Mouse (Mus musculus) hindbrain, postnatal 0 days (tissue): ENCODE measurements around the gene Srebf2. TPM values are rescaled to one million over a fixed set of nuclear protein-coding genes. Genes with fewer than 3 reads are reported as not detected.

Experiments used
- ATAC-seq: fragments of 200-750 bp; cut with Nextera tagmentation; 2 replicates; pipeline ENCODE4 v1.8.0; 2017; ENCODE audit warnings: mild to moderate bottlenecking, moderate TSS enrichment, moderate library complexity
- DNase-seq: peaks from one replicate; pipeline ENCODE4 v3.0.0-alpha.2; 2015; ENCODE audit warnings: low spot score
- H3K27ac ChIP-seq: fragments of 300-500 bp; sonication (generic); 2 replicates; pipeline ENCODE4 v1.5.1; 2014; ENCODE audit warnings: mild to moderate bottlenecking
- H3K27me3 ChIP-seq: fragments of 300-500 bp; sonication (generic); 2 replicates; pipeline ENCODE4 v1.6.1; 2014; ENCODE audit warnings: low read length, mixed read lengths; ENCODE audit not compliant: insufficient read depth
- H3K36me3 ChIP-seq: fragments of 300-500 bp; sonication (generic); 2 replicates; pipeline ENCODE4 v1.6.1; 2014; ENCODE audit warnings: low read length, mixed read lengths; ENCODE audit not compliant: insufficient read depth
- H3K4me1 ChIP-seq: fragments of 300-500 bp; sonication (generic); 2 replicates; pipeline ENCODE4 v1.6.1; 2014; ENCODE audit warnings: antibody characterized with exemption, low read length, mixed read lengths; ENCODE audit not compliant: insufficient read depth
- H3K4me2 ChIP-seq: fragments of 300-500 bp; sonication (generic); 2 replicates; pipeline ENCODE4 v1.6.1; 2014; ENCODE audit warnings: low read depth, mild to moderate bottlenecking, low read length, moderate library complexity, mixed read lengths
- H3K4me3 ChIP-seq: fragments of 300-500 bp; sonication (generic); 2 replicates; pipeline ENCODE4 v1.5.1; 2014; ENCODE audit warnings: low read length
- H3K9ac ChIP-seq: fragments of 300-500 bp; sonication (generic); replicated peaks from 2 replicates; pipeline ENCODE4 v1.6.1; 2014; ENCODE audit warnings: mild to moderate bottlenecking, low read length, moderate library complexity, mixed read lengths
- H3K9me3 ChIP-seq: fragments of 300-500 bp; sonication (generic); 2 replicates; pipeline ENCODE4 v1.6.1; 2016; ENCODE audit warnings: low read length, mixed read lengths
- CTCF ChIP-seq: IDR thresholded peaks from 2 replicates; pipeline ENCODE4 v1.5.1; 2016; ENCODE audit warnings: antibody characterized with exemption, control low read depth, low read depth
- WGBS: fragments of 180-500 bp; shearing (Covaris S2); extraction: QIAGEN DNeasy Blood & Tissue Kit; methylation state at CpG from one replicate; pipeline ENCODE4 v1.1.7; 2014; 5-methylcytosine and 5-hydroxymethylcytosine counted together
- polyA plus RNA-seq: library from polyadenylated mRNA; unstranded; fragments of >200 nt; fragmentation: Nextera tagmentation; extraction: Ambion mirVana; gene quantifications from 2 replicates; pipeline ENCODE4 v1.2.1, GENCODE M21; 2015
- total RNA-seq: library from RNA; depleted of rRNA; stranded (reverse); fragments of >200 nt; gene quantifications from 2 replicates; pipeline ENCODE4 v1.2.3, GENCODE M21; 2014

The Srebf2 gene
- total and polyA plus RNA-seq, 2 experiments from 2014 or later = 145 to 256 TPM

DNA sequence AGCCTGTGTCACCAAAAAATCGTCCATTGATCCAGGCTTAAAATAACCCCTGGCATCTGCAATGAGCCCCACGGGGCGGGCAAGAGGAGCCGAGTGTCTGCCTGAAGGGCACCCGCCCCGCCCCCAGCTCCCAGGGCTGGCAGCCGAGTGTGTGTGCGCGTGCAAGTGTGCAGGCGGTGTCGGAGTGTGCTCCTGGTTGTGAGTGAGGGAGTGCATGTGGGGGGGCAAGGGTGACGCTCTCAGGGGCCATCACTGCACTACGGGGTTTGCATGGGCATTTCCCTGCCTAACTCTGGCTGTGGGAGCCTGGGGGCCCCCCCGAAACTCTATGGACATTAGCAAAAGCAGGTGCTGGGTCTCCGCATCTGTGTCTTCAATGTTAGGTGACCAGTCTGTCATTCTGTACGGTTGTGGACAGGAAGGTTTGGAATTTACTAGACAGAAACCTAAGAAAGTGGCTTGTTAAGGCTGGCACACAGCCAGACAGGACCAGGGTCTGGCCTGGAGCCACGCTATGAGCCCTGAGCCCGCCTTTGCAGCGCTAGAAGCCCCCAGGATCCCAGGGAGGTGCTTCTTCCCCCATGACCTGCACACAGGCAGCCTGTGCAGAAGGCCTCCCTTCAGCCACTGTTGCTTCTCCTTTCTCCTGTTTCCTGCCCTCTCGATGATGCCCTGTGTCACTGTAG lies 69.3 kb downstream of the Srebf2 start:
- Histone ChIP-seq H3K4me2 (no peak overlapping the region), H3K4me3 (no peak overlapping the region), H3K36me3 (no peaks in the 10 kb centered on the region), H3K27me3 (peaks cover 19% of the 10 kb centered on the region), H3K4me1 (peaks cover 10% of the 10 kb centered on the region; the same call in 1 of the 2 replicates), H3K27ac (no peak overlapping the region), H3K9me3 (no peaks in the 10 kb centered on the region), H3K9ac (no peak overlapping the region)
- WGBS = 39% methylated on average over 20 of the region's 20 CpGs
- no peak for DNase-seq
- no peak for TF ChIP-seq CTCF
- ATAC-seq = no peak

DNA sequence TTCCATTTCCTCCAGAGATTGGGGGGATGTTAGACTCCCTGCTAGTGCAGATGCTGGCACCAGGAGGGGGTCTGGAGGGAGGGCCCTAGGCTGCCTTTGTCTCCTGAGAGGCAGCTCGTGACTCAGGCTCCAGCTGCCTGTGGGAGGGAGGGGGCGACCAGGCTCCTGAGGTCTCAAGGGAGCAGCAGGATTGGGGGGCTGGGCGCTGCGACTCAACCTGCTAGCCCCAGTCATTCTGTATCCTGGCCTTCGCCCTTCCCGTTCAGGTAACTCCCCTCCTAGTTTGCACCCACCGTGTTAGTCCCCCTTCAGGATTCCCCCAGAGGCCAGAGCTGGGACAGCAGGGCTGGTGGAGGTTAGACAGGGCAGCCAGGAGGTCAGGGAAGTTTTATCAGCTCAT lies 70.1 kb downstream of the Srebf2 start:
- TF ChIP-seq CTCF = no peak
- ATAC-seq = no peak
- Histone ChIP-seq H3K4me1 (peaks cover 8% of the 10 kb centered on the region; the same call in 1 of the 2 replicates), H3K9ac (no peak overlapping the region), H3K27ac (no peak overlapping the region), H3K27me3 (peaks cover 13% of the 10 kb centered on the region), H3K4me3 (no peak overlapping the region), H3K9me3 (no peaks in the 10 kb centered on the region), H3K4me2 (no peak overlapping the region), H3K36me3 (no peaks in the 10 kb centered on the region)
- 28% methylated on average over 7 of the region's 7 CpGs for WGBS
- no peak for DNase-seq

DNA sequence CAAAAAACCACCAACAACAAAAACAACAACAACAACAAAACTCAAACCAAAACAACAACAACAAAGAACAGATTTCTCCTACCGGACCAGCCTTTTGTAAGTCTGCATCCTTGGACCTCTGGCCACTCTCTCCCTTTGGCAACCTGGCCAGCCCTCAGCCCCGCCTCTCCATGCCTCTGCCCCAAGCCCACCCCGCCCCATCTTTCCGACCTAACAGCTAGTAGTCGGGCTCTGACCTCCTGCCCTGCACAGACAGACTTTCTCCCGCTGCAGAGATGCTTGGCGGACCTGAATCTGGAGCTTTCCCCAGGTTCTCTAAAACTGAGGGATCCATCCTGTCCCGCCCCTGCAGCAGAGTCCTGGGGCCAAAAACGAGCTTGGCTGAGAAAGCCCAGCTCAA lies 71.0 kb downstream of the Srebf2 start:
- Histone ChIP-seq H3K9ac (no peak overlapping the region), H3K4me1 (peaks cover 5% of the 10 kb centered on the region; the same call in 1 of the 2 replicates), H3K36me3 (no peaks in the 10 kb centered on the region), H3K9me3 (no peaks in the 10 kb centered on the region), H3K27ac (no peak overlapping the region), H3K4me2 (no peak overlapping the region), H3K4me3 (no peak overlapping the region), H3K27me3 (peaks cover 11% of the 10 kb centered on the region; the same call in 1 of the 2 replicates)
- no peak for TF ChIP-seq CTCF
- DNase-seq = no peak
- WGBS = 39% methylated on average over 9 of the region's 9 CpGs
- no peak for ATAC-seq

DNA sequence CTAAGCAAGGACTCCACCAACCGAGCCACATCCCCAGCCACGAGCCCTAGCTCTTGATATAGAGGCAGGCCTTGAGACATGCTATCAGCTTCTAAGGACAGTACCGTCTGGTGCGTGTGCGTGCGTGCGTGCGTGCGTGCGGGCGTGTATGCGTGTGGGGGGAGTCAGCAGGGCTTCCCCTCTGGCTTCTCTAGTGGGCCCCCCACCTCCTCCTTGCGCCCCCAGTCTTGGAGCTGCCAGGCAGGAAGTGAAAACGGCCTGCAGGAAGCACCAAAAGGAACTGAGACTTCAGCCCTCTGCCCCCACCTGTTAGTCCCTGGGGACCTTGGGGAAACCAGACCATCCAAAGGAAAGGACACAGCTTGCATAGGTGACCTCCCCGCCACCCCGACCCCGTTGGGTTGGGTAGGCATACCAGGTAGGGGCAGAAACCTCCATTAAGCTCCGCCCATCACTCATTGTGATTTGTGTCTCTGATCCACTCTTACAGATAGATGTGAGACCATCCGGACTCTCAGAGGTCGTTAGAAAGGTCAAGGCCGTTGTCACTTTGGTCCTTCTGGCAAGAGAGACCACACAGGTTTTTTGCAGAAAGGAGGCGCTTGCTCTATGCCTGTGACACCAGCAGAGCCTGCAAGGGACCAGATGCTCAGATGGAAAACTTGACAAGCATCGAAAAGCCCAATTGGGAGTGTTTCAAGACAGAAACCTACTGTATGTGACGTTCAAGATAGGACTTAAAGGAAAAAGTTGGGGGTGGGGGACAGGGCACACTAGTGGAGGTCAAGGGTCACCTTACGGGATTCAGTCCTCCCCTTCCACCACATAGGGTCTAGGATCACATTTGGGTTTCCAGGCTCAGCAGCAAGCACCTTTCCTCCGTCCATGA lies 72.0 kb downstream of the Srebf2 start:
- Histone ChIP-seq H3K4me2 (no peak overlapping the region), H3K27me3 (peaks cover 11% of the 10 kb centered on the region; the same call in 1 of the 2 replicates), H3K9me3 (no peaks in the 10 kb centered on the region), H3K4me1 (peaks cover 10% of the 10 kb centered on the region; the same call in 1 of the 2 replicates), H3K4me3 (no peak overlapping the region), H3K36me3 (no peaks in the 10 kb centered on the region), H3K9ac (no peak overlapping the region), H3K27ac (no peak overlapping the region)
- WGBS = 78% methylated on average over 26 of the region's 26 CpGs
- DNase-seq = no peak
- no peak for ATAC-seq
- TF ChIP-seq CTCF = no peak

DNA sequence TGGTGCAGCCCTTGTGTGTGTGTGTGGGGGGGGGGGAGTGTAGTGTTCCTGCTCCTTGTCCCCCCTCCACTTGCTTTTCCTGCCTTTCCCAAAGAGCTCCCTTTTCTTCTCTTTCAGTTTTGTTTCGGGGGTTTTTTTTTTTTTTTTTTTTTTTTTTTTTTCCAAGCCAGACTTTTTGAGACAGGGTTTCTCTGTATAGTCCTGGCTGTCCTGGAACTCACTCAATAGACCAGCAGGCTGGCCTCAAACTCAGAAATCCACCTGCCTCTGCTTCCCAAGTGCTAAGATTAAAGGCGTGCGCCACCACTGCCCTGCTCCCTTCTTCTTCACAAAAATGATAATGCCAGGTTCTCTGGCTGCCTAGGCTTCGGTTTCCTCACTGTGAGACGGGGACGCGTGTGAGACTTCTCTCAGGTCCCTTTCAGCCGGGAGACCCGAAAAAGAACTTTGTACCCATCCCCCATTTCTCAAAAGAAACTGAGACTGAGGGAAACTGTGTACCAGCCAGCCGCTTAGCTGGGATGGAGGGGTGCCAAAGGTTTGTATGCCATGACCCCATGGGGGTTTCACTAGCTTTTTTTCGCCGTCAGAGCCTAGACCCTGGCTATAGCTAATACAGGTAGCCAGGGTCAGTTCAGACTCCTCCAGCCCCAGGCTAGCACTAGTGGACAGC lies 73.2 kb downstream of the Srebf2 start:
- Histone ChIP-seq H3K4me2 (no peak overlapping the region), H3K4me3 (no peak overlapping the region), H3K9me3 (no peaks in the 10 kb centered on the region), H3K27ac (no peak overlapping the region), H3K4me1 (peaks cover 16% of the 10 kb centered on the region; the same call in 1 of the 2 replicates), H3K27me3 (peaks cover 5% of the 10 kb centered on the region; the same call in 1 of the 2 replicates), H3K36me3 (no peaks in the 10 kb centered on the region), H3K9ac (no peak overlapping the region)
- DNase-seq = no peak
- TF ChIP-seq CTCF = no peak
- no peak for ATAC-seq
- WGBS = 50% methylated on average over 11 of the region's 12 CpGs

DNA sequence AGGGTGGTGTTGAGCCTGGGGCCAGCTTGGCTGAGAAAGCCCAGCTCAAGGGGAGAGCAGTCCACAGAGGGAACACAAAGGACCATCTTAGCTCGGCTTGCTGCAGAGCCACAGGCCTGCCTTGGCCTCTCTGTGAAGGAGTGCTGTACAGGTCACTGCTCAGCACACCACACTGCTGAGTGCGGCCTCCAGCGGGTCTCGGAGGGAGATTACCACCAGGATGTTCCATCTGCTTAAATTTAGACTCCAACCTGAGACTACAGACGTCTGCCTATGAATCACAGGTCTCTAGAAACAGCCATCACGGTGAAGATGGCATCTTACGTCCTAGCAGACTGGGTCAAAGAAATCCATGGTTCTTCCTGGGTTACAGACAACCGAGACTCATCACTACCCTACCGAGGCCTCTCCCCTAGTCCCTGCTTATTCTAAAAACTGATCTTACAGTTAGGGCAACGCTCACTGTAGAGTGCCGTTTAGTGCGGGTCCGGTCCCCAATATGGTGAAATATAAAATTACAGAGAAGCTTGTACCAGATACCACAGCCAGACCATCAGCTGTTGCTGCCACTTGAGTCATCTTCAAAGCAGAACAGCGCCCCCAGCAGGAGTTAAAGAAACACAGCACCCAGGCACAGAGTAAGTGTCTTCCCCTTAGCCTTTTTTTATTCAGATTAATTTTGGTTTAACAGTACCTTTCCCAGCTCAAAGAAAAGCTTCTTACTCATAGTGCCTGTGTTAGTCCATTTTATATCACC lies 74.3 kb downstream of the Srebf2 start:
- H3K27ac ChIP-seq = no peak overlapping the region
- DNase-seq (no peak), ATAC-seq (no peak)
- H3K4me2 ChIP-seq = no peak overlapping the region
- H3K4me1 ChIP-seq = peaks cover 14% of the 10 kb centered on the region; the same call in 1 of the 2 replicates
- H3K9ac ChIP-seq = no peak overlapping the region
- WGBS = 64% methylated on average over 14 of the region's 14 CpGs
- 0 out of 2 replicates have a peak, but pooled peaks cover 3% of the 10 kb centered on the region for H3K27me3 ChIP-seq
- no peaks in the 10 kb centered on the region for H3K9me3 ChIP-seq
- TF ChIP-seq CTCF = peak; percentile 27; the same call in 1 of the 2 replicates
- no peaks in the 10 kb centered on the region for H3K36me3 ChIP-seq
- no peak overlapping the region for H3K4me3 ChIP-seq
